ENCODE assay signal across 24 mouse cellular contexts in the genomic region with DNA sequence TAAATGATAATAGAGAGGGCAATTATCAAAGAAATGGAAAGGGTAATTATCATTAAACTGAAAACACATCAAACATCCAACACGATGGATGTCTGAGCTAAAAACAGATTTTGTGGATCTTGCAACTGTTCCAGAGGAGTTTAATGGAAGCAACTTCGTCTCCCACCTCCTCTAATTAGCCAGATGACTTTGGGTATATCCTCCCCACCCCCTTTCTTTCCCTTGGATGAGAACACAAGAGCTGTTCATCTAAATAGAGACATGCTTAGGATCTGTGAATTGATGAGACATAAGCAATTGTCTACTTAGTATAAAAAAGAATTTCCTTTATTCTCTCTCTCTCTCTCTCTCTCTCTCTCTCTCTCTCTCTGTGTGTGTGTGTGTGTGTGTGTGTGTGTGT.
"Had no signal": no experiment of that assay in that cellular context is flagged by ENCODE, and none has a peak within 500 bp of the region (broad histone marks: within the 10 kb centered on the region; RNA-seq: fewer than 3 reads in every experiment).

No protein-coding gene starts in this region.

- H3K9me3 ChIP-seq: heart, embryonic 12.5 days; hindbrain, embryonic 13.5 days; hindbrain, embryonic 15.5 days; kidney, embryonic 15.5 days; limb, embryonic 13.5 days; limb, embryonic 15.5 days; liver, embryonic 12.5 days had no signal

- H3K9ac ChIP-seq: heart, embryonic 12.5 days; hindbrain, embryonic 13.5 days; hindbrain, embryonic 15.5 days; kidney, embryonic 15.5 days; limb, embryonic 13.5 days; limb, embryonic 15.5 days; liver, embryonic 12.5 days; liver, embryonic 14.5 days had no signal

- H3K36me3 ChIP-seq: heart, embryonic 12.5 days; hindbrain, embryonic 13.5 days; hindbrain, embryonic 15.5 days; kidney, embryonic 15.5 days; limb, embryonic 15.5 days; liver, embryonic 12.5 days had no signal

- DNase-seq: gastrocnemius, postnatal 14 days; gastrocnemius, postnatal 36 days; heart, adult 2 months; heart, postnatal 14 days; heart, postnatal 36 days; kidney, adult 11 months; kidney, adult 2 months; kidney, adult 9 months; kidney, postnatal 14 days; kidney, postnatal 36 days; layer of hippocampus, adult 9-11 months; layer of hippocampus, postnatal 36 days; left cerebral cortex, postnatal 4 days had no signal

- H3K4me3 ChIP-seq: heart, adult 2 months; heart, embryonic 12.5 days; hindbrain, embryonic 13.5 days; hindbrain, embryonic 15.5 days; kidney, embryonic 15.5 days; limb, embryonic 13.5 days; limb, embryonic 15.5 days; liver, embryonic 12.5 days had no signal

- H3K4me1 ChIP-seq: heart, embryonic 12.5 days; hindbrain, embryonic 13.5 days; hindbrain, embryonic 15.5 days; kidney, embryonic 15.5 days; limb, embryonic 13.5 days; limb, embryonic 15.5 days; liver, embryonic 12.5 days had no signal

- H3K27me3 ChIP-seq: heart, embryonic 12.5 days; kidney, embryonic 15.5 days; limb, embryonic 13.5 days; limb, embryonic 15.5 days; liver, embryonic 12.5 days had no signal

- ATAC-seq: hindbrain, postnatal 0 days; intestine, embryonic 16.5 days; liver, embryonic 12.5 days had no signal

- H3K4me2 ChIP-seq: heart, embryonic 12.5 days; hindbrain, embryonic 13.5 days; hindbrain, embryonic 15.5 days; kidney, embryonic 15.5 days; limb, embryonic 13.5 days; limb, embryonic 15.5 days; liver, embryonic 12.5 days had no signal

- H3K27ac ChIP-seq: heart, adult 2 months; hindbrain, embryonic 13.5 days; hindbrain, embryonic 15.5 days; hindbrain, postnatal 0 days; kidney, embryonic 15.5 days; kidney, postnatal 0 days; limb, embryonic 13.5 days; limb, embryonic 15.5 days; liver, embryonic 12.5 days; liver, embryonic 14.5 days had no signal
